Mouse (Mus musculus) cerebellum, postnatal 25 days (tissue): ENCODE data around the gene Ticrr.
A peak's percentile ranks its signal among the peaks of the same experiment; 100 is the strongest.

Experiments
- DNase-seq, 2 experiments: peaks; one replicate each; pipeline ENCODE4 v3.0.0; 2021; ENCODE audit warnings: mixed read lengths in 2 of 2

The Ticrr gene

DNA sequence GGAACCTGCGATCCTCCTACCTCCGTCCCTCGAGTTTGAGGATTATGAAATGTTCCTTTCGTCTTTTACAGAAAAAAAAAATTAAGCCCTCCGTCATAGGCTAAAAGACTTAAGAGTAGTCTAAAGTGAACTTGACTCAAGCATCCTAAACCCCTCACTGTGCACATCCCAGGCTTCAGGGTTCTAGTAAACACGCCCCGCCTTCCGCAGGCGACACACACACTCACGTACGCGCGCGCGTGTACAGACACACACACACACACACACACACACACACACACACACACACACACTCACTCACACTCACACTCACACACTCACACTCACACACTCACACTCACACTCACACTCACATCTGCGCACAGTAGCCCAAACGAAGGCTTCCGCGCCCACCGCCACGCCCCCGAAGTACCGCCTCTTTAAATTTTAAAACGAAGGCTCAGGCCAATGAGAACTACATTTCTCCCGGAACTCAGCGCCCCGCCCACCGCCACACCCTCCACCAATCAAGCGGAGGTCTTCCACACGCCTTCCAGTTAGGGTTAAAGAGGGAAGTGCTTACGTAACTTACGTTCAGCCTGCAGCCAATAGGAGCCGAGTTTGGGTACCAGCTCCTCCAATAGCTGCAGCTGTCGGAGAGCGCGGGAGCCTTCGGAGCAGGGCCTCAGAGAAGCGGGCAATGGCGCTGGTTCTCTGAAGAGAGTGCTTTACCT, at the start of gene Ticrr:
Gene Ticrr (plus strand): TSS at position 619 of the 713 bp plus-strand sequence.
- peak; percentile 92 to 96 for DNase-seq

DNA sequence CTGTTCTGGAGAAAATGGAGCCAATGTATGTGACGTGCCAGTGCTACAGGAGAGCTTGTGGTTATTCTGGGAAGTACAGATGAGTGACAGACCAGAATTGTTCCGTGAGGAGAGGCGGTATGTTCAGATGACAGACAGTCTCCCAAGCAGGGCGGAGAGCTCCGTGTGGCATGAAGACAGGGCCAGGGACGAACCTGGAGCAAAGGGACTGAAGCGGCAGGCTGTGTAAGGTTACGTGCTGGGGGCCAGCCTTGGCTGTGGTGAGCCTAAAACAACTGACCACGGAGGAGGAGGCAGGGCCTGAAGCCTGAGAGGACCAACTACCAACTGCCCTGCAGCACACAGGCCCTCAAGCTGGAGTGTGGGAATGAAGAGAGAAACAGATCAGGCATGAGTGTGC, 48.1 kb upstream of the Ticrr start:
- DNase-seq, result no peak

DNA sequence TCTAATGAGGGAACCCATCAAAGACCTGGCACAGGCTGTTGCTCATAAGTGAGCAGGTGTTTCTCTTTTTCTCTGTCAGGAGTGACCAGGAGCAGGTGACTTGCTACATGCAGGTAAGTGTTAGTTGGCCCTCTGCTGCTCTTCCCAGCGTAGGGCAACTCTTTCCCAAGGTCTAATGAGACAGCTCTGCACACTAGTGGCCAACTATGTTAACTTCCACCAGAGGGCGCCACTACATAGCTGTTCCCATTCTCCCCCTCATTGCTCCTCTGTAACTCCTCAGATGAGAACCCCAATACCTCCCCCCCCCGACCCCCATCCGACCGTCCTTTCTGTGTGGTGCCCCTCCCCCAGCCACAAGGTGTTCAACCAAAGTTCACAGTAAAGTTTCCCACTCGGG, 47.2 kb upstream of the Ticrr start:
- DNase-seq, result peak in 1 of 2 experiments; percentile 61

DNA sequence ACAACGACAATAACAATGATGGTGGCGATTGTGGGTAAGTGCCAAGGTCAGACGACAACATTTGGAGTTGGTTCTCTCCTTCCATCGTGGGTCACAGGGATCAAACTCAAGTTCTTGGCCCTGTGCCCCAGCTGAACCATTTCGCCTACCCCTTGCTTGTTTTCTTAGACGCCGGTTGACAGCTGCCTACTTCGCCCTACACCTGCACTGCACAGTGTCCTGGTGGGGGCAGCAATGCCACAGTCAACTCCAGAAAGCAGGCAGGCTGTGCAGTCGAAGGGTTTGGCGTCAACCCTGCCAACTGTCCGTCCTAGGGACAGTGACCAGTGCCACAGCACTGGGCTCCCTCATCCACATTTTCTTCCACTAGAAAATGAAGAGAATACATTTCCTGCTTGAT, 46.7 kb upstream of the Ticrr start:
- no peak for DNase-seq

DNA sequence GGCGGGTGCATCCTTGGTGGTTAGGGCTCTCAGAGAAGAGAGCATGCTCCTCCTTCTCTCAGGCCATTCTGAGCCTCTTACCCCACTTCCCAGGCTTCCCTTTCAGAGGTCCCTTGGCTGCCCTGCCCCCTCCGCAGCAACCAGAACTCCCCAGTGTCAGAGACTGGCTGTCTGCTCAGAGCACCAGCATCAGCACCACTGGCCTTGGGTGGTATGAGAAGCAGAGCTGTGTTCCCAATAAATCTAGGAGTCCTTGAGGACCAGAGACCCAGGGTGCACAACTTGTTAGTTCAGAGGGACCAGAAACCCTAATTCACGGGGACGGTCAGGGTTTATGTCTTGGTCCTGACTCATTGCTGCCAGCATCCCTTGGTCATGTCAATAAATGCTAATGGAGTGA, 45.0 kb upstream of the Ticrr start:
- no peak for DNase-seq

DNA sequence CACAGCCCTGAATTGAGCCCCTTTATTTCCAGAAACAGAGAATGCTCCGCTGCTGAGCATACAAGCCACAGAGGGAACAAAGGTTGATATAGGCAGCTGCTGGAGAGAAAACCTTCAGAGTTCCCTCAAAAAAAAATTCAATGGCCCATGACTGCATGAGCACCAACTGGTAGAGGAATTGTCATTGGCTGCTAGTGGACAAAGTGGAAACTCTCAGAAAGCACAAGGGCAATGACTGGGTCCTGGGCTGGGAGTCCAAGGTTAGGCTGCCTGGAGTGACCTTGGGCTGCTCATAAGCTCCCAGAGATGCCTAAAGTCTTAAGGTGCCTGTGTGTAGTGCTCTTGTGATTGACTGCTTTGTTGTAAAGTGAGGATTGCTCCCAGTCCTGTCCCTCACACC, 44.1 kb upstream of the Ticrr start:
- no peak for DNase-seq

GRCm38 (mm10) chr7:79617418-79617817, 42.6 kb upstream of the Ticrr start, which contains the start of gene Rhcg:
Gene Rhcg (minus strand): TSS chr7:79617657.
- DNase-seq, result peak in 1 of 2 experiments; percentile 42

- no peak for DNase-seq
Observed at GRCm38 (mm10) chr7:79619493-79619892, 40.5 kb upstream of the Ticrr start.

- no peak for DNase-seq
Observed at GRCm38 (mm10) chr7:79623086-79623485, 36.9 kb upstream of the Ticrr start.

DNA sequence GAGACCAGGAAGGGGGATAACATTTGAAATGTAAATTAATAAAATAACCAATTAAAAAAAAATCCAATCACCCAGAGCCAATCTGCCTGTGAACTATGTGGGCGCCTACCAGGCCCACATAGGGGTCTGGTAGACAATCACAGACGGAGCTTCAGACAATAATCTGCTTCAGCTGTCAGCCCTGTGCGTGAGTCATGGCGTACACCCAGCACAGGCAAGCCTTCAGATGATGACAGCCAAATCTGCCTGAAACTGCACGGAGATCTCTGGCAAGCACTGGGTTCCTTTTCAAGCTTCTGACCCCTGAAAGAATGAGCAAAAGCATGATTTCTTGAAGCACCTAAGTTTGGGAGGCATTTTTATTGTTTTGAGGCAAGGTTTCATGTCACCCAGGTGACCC, 33.8 kb upstream of the Ticrr start:
- DNase-seq, result no peak

DNA sequence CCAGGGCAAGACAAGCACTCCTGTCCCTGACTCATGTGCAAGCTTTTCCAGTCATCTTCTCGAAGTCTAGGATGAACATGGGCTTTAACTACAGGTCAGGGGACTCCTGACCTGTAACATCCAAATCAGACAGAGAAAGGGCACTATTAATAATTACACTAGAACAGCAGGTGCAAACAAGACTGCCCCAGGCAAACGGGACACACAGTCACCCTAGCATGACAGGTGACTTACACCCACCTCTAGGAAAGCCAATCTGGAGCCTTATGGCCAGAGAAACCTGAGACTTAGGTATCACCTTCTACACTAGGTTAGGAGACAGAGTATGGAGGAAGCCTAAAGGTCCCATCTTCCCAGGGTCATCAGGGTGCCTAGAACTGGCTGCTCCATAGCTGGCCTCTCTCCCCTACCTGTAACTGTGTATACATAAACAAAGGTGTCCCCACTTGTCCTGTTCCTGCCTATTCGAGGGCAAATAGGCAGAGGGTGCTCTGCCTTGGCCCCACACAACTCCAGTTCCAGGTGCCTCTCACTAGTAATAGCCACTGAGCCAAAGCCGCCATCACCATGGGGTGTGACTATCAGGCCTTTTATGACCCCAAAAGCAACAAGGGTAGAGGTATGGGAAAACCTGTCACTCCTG, 31.6 kb upstream of the Ticrr start:
- no peak for DNase-seq

DNA sequence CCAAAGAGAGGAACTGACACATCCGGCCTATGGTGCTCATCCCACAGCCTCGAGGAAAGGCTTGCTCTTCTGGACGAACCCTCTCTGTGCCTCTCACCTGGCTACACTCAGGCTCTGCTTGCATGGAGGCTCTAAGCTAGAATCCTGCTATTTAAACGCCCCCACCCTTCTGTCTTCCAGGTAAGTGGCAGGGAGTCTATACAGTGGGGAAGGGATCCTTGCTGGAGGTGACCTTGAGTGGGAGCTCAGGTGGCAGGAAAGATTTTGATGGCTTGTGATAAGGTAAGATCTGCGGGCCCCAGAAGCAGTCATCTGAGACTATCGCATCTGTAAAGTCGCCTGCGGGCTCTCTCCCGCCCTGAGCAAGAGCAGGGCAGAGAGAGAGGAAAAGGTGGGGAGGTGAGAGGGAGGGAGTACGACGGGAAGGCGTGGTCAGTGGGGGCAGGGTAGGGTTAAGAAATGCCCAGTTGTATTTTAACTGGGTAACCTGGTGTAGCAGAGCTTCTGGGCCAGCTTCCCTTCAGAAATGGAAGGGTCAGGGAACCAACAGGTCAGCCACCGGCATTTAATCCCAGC, 28.1 kb upstream of the Ticrr start:
- no peak for DNase-seq

- DNase-seq, result no peak
Observed at GRCm38 (mm10) chr7:79647233-79647632, 12.8 kb upstream of the Ticrr start.

- peak; percentile 54 to 73 for DNase-seq
Observed at GRCm38 (mm10) chr7:79649005-79649404, 11.0 kb upstream of the Ticrr start.

- no peak for DNase-seq
Observed at GRCm38 (mm10) chr7:79654185-79654584, 5.8 kb upstream of the Ticrr start.

DNA sequence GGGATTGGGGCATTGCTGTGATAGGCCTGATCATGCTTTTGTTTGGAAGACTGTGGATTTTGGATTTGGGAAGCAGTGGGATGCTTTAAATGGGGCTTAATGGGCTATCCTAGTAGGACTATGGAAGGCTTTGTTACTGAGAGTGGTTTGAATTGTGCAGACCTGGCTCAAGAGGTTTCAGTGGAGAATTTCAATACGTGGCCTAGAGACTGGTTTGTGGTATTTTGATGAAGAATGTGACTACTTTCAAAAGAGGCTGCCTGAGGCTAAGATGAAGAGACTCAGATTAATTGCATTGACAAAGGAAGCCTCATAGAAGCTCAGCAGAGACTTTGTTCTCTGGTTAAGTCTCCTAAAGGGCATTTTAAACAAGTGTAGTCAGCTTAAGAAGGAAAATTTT, 5.4 kb upstream of the Ticrr start:
- DNase-seq, result no peak

DNA sequence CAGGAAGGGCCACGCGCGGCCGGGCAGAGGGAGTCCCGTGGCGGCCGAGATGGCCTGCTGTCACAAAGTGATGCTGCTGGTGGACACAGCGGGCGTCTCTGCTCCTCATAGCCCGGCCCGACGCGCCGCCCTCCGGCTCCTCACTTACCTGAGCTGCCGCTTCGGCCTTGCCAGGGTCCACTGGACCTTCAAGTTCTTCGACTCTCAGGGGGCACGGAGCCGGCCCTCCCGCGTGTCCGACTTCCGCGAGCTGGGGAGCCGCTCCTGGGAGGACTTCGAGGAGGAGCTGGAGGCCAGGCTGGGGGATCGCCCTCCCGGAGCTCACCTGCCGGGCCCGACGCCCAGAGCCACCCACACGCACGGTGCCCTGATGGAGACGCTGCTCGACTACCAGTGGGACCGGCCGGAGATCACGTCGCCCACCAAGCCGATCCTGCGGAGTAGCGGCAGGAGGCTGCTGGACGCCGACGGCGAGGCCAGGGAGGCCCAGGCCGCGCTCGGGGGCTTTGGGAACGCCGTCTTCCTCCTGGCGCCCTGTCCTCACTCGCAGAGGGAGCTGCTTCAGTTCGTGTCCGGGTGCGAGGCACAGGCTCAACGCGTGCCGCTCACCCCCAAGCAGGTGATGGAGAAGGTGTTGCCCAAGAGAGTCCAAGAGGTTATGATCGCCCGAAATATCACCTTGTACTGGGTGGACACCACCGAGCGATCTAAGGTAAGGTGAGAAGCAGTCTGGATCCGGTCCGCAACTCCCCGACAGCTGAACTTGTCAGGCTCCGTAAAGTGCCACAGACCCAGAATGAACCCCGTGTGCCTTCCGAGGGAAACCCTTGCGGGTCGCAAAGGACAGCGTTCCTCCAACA, 525 bp downstream of the Ticrr start:
- DNase-seq, result no peak

GRCm38 (mm10) chr7:79661253-79661890, 1.4 kb downstream of the Ticrr start:
- no peak for DNase-seq

- no peak for DNase-seq
Observed at GRCm38 (mm10) chr7:79666690-79667089, 6.7 kb downstream of the Ticrr start.

DNA sequence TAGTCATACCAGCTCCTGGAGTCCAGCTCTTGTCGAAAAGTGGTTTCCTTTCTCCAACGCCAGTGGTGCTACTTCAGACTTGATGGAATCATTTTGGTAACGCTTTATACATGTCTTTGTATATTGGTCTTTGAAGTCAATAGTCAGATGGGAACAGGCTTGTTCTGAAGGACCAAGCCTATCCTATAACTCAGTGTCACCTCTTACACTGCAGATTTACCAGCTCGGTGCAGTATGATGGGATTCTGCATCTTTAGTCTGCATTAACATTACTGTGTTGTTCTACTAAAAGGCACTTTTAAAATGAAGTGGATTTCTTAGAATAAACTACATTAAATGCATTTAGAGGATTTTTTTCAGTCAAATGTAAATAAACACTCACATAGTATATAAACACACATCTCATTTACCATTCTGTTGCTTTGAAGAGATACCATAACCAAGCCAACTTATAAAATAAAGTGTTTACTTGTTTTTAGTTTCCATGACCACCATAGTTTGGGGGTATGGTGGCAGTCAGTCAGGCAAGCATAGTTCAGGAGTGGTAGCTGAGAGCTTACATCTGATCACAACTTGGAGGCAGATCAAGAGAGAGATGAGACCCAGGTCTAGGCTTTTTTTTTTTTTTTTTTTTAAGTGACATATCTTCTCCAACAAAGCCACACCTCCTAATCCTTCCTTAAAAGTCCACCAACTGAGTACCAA, 11.1 kb downstream of the Ticrr start:
- no peak for DNase-seq

DNA sequence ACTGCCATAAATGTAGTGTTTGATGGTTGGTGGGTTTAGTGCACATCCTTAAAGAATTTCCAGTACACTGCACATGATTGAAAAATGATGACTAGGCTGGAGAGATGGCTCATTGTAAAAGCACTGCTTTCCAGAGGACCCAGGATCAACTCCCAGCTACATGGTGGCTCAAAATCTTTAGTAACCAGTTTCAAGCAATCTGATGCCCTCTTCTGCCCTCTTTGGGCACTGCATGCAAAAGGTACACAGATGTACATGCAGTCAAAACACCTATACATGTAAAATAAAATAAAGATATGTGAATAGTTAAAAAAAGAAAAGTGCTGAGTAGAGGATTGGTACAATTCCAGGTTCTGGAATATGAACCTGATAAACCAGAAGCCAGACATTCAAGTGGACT, 19.2 kb downstream of the Ticrr start:
- DNase-seq, result no peak

GRCm38 (mm10) chr7:79680231-79680630, 20.2 kb downstream of the Ticrr start:
- DNase-seq, result no peak
